Mouse (Mus musculus) layer of hippocampus, adult 6 months (tissue): Measurements from ENCODE around the gene Slfn1. TPM values are rescaled to one million over a fixed set of nuclear protein-coding genes. Genes with fewer than 3 reads are reported as not detected.

Experiments used
- long read RNA-seq, 2 experiments: library from polyadenylated mRNA; unstranded; transcript quantifications; one replicate each; pipeline ENCODE4 v2.0.0; 2019 to 2020
- polyA plus RNA-seq: library from polyadenylated mRNA; unstranded; fragments of <200 nt; fragmentation: Nextera tagmentation; gene quantifications from 2 replicates; pipeline ENCODE4 v1.2.3, GENCODE M21; 2021

Gene Slfn1
- 0.08 TPM in 1 of 2 replicates, not detected in the other for polyA plus RNA-seq
- long read RNA-seq, experiment 1 = 0 reads
- long read RNA-seq, experiment 2 = 0 reads

DNA sequence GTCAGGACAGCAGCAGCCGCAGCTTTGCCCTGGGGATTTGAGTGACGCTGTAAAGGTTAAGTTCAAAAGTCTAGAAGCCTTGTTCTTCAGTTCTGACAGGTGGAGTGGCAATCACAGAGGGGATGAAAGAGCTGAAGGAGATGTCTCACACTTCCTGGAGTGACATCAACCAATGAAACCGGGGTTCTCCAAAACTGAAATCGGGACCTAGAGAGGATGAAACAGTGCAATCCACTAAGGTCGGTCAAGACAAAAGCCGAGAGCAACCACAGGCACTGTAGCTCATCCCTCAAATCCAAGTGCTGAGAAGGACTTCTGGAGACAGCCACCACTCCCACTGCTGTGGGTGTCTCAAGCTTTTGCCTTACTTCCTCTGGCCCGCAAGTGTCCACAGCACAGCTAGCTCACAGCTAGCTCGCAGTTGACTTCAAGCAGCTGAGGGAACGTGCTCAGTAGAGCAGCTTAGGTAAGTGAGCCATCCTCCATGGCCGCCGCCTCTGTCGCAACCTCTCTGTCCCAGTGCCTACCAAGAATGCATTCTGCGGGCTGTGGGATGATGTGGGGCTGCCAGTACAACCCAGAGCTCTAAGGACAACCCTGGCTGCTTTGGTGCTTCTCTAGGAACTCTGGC lies at the start of gene Slfn1:
Slfn1 (plus strand) TSS at position 253 of the 631 bp plus-strand sequence.

Other genes starting within 250 kb of the Slfn1 start
- 6.8 and 6.9 TPM in 2 replicates for gene Rffl, start 245.6 kb upstream of the Slfn1 start, polyA plus RNA-seq
- gene Rad51d, start 226.2 kb upstream of the Slfn1 start, polyA plus RNA-seq = 8.6 and 9.0 TPM in 2 replicates
- 0.10 TPM in 1 of 2 replicates, not detected in the other for gene Fndc8, start 224.7 kb upstream of the Slfn1 start, polyA plus RNA-seq
- gene Nle1, start 208.4 kb upstream of the Slfn1 start, polyA plus RNA-seq = 1.2 and 1.5 TPM in 2 replicates
- gene Unc45b, start 206.3 kb upstream of the Slfn1 start, polyA plus RNA-seq = 0.33 and 0.34 TPM in 2 replicates
- 0.69 and 0.75 TPM in 2 replicates for gene Slfn5, start 165.5 kb upstream of the Slfn1 start, polyA plus RNA-seq
- gene Slfn9, start 125.0 kb upstream of the Slfn1 start, polyA plus RNA-seq = 0.16 and 0.20 TPM in 2 replicates
- gene Slfn8, start 96.0 kb upstream of the Slfn1 start, polyA plus RNA-seq = 0.36 and 0.70 TPM in 2 replicates
- gene Slfn2, start 51.7 kb upstream of the Slfn1 start, polyA plus RNA-seq = 0.90 and 2.1 TPM in 2 replicates
- not detected in 2 replicates for gene Slfn4, start 58.3 kb downstream of the Slfn1 start, polyA plus RNA-seq
- gene Slfn3, start 74.5 kb downstream of the Slfn1 start, polyA plus RNA-seq = 0.18 and 0.21 TPM in 2 replicates
- gene Slfn14, start 169.9 kb downstream of the Slfn1 start, polyA plus RNA-seq = not detected in 2 replicates
- 77.1 and 89.6 TPM in 2 replicates for gene Ap2b1, start 182.2 kb downstream of the Slfn1 start, polyA plus RNA-seq
- 9.0 and 10.0 TPM in 2 replicates for gene Pex12, start 185.7 kb downstream of the Slfn1 start, polyA plus RNA-seq